Mouse (Mus musculus): Measurements from ENCODE around the gene Nup35. TPM values are rescaled to one million over a fixed set of nuclear protein-coding genes. Genes with fewer than 3 reads are reported as not detected.

The Nup35 gene
- total RNA-seq, 2 experiments from 2014 or later = 16.1 to 18.2 TPM

DNA sequence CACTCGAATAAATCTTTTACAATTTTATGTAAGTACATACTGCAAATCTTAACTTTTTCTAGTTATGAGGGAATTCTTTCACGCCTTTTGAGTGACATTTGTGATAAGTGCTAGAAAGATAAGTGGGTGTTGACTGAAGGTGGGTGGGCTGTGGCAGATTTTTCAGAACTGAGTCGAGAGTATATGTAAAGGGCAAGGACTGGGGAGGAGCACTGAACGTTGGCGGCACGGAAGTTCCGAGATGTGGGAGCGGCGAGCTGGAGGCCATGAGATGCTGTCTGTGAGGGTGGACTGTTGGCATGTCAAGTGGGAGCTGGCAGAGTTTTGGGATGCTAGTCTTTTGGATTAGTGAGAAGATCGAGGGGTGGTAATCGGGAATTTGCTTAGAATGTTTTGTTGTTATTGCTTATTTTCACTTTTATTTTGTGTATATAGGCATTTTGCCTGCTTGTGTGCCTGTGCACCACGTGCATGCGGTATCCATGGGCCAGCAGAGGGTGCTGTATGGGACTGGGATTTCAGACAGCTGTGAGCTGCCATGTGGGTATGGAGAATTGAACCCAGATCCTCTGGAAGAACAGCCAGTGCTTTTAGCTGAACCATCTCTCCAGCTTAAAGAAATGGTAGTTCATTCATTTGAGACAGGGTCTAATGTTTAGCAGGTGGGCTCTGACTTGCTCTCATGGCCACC is 15.4 kb downstream of the Nup35 start:
- DNase-seq (ENCODE audit: low spot score in 2 of 2) = peak; percentile 18 to 44

DNA sequence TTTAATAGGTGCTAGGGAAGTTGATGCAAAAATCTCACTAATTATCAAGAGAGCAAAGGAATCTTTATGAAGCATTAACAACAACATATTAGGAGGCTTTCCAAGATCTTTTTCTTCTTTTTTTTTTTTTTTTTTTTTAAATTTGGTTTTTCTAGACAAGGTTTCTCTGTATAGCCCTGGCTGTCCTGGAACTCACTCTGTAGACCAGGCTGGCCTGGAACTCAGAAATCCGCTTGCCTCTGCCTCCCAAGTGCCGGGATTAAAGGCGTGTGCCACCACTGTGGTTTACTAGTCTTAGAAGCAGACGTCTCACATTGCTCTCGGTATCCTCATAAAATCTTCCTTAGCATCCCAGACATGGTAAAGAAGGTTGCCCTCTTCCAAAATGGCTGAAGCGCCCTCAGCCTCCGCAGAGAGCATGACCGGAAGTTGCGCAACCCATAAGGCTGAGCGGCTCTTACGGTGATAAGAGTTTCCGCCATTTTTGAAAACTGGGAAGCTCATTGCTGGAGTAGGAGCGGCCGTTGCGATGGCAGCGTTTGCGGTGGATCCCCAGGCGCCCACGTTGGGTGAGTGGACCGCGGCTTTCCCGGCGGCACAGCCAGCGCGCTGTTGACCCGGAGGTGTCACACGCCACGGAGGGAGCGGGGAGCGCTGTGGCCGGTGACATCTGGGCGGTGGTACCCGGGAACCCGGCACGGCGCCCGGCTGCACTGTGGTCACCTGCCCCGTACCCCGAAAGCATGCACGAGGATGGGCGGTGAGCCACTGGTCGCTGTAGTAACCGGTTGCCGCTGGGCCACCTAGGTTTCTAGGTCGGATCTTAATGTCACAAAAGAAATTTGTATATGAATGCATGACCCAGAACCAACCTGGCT is 21.6 kb downstream of the Nup35 start:
- DNase-seq (ENCODE audit: low spot score in 2 of 2) = peak; percentile 86 to 96

DNA sequence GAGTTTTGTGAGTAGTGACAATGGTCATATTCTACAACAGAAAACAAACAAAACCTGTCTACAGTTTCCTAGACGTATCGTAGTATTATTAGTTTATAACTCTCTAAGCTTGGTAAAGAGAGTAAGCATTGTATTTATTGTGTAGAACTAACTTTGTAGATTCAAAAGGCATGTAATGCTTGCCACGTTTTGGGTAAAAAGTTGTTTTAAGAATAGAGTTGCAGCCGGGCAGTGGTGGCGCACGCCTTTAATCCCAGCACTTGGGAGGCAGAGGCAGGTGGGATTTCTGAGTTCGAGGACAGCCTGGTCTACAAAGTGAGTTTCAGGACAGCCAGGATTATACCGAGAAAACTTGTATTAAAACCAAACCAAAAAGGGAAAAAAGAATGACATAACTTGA is 22.4 kb downstream of the Nup35 start:
- no peak for DNase-seq (ENCODE audit: low spot score in 2 of 2)

DNA sequence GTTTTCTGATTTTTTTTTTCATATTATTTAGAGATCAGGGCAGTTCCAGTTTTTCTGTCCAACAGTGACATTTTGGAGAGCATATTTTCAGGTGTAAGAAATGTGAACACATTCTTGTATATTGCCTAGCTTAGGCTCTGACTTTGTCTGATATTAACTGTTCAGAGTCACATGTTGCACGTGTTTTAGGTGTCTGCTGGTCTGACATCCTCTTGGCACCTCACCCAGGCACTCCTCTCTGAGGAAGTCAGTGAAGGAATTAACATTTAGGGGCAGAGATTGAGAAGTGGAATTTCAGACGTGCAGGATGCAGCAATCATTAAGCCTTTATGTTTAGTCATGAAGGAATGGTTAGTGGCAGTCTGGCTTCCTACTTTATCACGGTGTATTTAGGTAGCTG is 22.8 kb downstream of the Nup35 start:
- no peak for DNase-seq (ENCODE audit: low spot score in 2 of 2)

DNA sequence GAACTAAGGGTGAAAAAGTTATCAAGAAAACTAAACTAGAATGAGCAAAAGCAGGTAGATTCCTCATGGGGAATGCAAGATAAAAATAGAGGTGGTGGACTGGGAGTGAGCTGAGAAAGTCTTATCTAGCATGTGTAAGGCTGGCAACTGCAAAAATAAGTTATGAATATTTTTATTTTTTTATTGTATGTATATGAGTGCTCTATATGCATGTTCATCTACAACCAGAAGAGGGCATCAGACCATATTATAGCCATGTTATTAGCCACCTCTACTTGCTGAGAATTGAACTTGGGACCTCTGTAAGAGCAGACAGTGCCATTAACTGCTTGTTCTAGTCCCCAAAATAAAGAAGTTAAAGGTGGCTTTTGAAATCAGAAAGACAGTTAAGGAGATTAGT is 44.4 kb downstream of the Nup35 start:
- no peak for DNase-seq (ENCODE audit: low spot score in 2 of 2)

DNA sequence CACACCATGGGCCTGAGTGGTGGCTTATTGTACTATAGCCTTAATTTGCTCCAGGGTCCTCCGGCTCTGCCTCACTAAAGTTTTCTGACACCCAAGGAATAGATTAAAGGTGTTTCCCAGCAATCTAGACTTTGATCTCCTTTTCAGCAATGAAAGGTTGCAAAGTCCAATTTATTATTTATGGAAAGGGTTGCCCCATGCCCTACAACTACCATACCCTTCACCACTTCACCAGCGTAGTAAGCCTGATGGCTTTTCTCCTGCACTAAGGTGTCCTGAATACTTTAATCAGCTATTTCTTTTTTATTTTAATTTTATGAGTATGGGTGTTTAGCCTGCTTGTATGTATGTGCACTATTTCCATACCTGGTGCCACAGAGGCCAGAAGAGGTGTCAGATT is 45.6 kb downstream of the Nup35 start:
- DNase-seq (ENCODE audit: low spot score in 2 of 2) = no peak

DNA sequence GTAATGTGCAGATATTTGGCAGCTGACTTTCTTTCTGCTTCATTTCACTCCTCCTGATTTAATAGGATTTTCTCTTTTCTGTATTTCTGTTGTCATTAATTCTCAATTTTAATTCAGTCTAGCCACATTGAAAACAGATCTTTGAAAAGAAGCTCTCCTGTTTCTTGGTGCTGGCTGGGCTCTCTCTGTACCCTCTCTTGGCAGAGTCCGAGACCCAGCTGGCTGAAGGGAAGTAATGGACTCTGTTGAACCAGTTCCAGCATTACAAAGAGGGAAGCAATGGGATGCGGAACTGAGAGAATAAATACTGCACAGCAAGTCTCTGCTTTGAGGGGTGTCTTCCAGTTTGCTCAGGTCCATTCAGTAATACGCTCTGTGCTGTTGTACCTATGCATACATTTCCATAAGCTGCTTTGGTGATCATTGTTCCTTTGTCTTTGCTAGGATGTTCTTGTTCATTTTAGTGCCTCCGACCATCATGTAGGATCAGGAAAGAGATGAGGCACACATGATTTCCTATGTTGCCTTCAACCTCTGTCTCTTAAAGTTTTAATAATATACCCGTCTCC is 50.4 kb downstream of the Nup35 start:
- DNase-seq (ENCODE audit: low spot score in 2 of 2) = peak in 1 of 2 experiments; percentile 30

DNA sequence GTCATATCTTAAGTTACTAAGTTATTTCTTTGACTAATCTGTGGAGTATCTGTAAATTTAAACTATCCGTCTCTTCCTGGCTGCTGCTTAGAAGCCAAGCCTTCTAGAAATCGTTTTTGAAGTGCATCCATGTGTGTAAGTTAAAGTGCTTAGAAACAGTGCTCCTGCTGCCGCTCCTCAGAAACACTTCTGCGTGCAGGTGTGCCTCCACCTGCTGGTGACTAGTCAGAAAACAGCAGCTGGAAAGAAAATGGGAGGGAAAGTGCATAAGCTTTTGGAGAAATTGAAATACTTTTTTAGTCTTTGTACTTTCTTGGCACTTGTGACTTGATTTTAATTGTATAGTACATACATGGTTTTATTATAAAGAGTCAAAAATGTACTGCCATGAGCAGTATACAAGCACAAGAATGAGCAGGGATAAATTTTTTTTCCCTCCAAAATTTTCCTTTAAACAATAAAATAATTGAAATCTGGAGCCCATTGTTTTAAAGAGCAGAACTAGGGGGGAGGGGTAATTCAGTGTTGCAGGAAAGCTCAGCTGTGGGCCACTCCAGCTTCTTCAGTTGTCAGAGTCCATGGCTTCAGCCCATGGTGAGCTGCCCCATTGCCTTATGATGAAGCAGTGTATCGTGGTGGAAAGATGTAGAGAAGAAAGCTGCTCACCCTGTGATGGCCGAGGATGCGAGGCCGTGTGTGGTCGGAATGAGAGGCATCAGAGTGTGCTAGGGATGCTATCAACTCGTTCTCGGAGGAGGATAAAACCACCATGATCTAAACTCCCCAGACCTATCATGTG is 53.0 kb downstream of the Nup35 start:
- no peak for DNase-seq (ENCODE audit: low spot score in 2 of 2)

DNA sequence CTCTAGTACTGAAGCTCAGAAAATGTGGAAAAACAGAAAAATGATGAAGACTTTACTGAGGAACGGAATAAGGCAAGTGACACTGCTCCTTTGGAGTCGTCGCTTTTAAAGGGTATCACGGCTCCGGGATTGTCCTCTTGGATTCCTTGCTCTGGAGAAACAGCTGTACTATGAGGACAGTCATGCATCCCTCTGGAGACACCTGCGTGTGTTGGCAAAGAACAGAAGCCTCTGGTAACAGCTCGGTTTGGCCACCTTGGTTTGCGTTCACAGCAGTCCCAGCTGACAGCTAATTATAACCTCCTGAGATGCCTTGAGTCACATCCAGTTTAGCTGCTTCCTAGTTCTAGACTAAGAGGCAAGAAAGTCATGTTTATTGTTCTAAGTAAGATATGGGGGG is 61.8 kb downstream of the Nup35 start:
- no peak for DNase-seq (ENCODE audit: low spot score in 2 of 2)

DNA sequence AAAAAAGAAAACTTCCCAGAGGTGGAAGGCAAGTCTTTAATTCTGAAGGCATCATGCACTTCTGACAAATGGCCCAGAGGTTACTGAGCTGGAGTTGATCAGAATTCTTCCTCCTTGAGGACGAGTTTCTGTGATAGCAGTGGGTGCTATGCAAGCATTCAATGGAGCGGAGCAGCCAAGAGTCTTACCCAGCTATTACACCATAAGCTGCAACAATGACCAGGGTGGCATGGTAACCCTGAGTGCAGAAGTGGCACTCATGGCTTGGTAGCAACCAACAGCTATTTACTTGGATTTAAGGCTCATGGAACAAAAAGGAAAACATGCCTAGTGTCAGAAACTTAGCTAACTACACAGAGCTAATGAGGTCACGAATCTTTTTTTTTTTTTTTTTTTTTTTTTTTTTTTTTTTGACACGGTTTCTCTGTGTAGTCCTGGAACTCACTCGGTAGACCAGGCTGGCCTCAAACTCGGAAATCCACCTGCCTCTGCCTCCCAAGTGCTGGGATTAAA is 66.7 kb downstream of the Nup35 start:
- DNase-seq (ENCODE audit: low spot score in 2 of 2) = no peak

DNA sequence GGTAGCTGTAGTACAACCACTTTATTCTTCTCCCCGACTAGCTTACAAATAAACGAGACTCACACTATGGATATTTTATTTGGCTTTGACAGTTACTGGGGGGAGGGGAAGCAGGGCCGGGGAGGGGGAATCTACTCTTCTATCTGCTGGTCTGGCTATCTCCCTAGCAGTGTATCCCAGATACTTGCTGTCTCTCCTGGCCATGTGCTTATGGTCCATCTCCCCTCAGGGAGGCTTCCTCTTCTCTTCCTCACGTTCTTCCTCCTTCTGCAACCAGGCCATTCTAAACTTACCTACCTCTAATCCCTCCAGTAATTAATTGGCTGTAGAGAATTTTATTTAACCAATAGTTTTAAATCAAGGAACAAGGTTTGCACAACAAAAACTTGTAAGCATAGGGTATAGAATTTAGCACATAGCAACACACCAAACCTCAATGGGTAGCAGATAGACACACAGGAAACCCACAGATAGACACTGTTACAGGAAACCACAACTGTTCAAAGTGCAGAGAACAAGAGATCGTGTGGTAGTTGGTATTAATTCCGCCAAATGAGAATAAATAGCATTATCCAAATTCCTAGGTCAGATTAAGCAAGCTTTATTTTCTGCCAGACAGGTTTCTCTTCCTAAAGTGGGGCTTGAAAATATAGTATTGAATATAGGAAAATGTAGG is 67.5 kb downstream of the Nup35 start:
- DNase-seq (ENCODE audit: low spot score in 2 of 2) = no peak

DNA sequence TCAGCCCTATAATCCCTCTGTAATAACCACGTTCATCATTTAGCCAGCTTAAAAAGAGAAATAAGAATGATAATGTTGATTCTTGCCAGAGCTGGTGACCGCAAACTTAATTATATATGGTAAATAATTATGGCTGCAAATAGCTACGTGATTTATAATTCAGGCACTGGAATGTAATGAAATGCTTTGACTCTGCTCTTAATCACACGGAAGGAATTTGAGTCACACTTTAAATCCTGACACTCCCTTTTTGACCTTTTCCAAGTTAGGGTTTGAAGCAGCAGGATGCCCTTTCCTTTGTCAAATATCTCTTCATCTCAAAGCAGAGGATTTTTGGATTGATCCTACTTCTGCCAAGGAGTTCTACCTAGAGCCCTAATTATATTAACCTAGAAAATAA is 71.2 kb downstream of the Nup35 start:
- no peak for DNase-seq (ENCODE audit: low spot score in 2 of 2)

DNA sequence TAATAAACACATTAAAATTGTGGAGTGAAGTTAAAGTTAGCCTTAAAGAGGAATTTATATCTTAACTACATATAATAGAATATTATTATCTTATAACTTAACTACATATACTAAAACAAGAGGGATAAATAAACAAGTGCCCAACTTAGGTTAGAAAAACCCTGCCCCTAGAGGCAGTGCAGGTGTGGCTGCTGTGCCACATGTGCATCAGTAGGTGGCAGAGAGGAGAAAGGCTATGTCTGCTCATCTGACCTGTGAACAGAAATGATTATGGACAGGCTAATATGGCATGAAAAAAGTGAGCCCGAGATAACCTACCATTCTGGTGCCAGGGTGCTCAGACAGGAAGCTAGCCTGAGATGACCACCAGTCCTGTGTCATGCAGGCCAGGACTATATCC is 90.4 kb downstream of the Nup35 start:
- DNase-seq (ENCODE audit: low spot score in 2 of 2) = no peak

Small RNA genes lying within 50 kb of the gene (microRNA-seq; reads per million reads assigned to microRNA genes)
- gene Mir684-1 = 0 reads per million in 2 experiments

Other genes with a start within 250 kb of the Nup35 start
- gene Frzb, start 169.6 kb upstream of the Nup35 start, total RNA-seq (2021) = 10 to 100 TPM; 30.0 to 32.9 TPM
- gene Nckap1, start 35.9 kb upstream of the Nup35 start, total RNA-seq (2021) = 100 to 1,000 TPM; 508 to 535 TPM
- gene Dusp19, start 191 bp upstream of the Nup35 start, total RNA-seq (2021) = 10 to 100 TPM; 27.5 to 29.0 TPM